Mouse (Mus musculus) G1E (cell line): ENCODE data around the gene Ttc7. TPM values are rescaled to one million over a fixed set of nuclear protein-coding genes. Genes with fewer than 3 reads are reported as not detected.
"Not testable (repeated sequence)": the region's sequence is repeated elsewhere in the genome, so short reads cannot be mapped to it uniquely, and the experiment has no call there.

Experiments
- ATAC-seq: 2 replicates; pipeline ENCODE4 v1.8.0; 2016; ENCODE audit warnings: mild to moderate bottlenecking; ENCODE audit not compliant: insufficient number of reproducible peaks, poor library complexity, low FRiP score, severe bottlenecking; ENCODE audit errors: extremely low read depth
- DNase-seq: peaks from one replicate; pipeline ENCODE4 v3.0.0; 2012; ENCODE audit warnings: low spot score
- H3K27me3 ChIP-seq: 2 replicates; pipeline ENCODE4 v1.6.1; 2012; ENCODE audit warnings: mild to moderate bottlenecking, low read length, inconsistent platforms; ENCODE audit not compliant: insufficient read depth
- H3K36me3 ChIP-seq: replicated peaks from 2 replicates; pipeline ENCODE3; 2012; ENCODE audit warnings: mild to moderate bottlenecking, inconsistent platforms
- H3K4me1 ChIP-seq: 2 replicates; pipeline ENCODE4 v1.6.1; 2012; ENCODE audit warnings: low read depth, low read length, inconsistent platforms, mixed read lengths; ENCODE audit not compliant: insufficient read depth
- H3K4me3 ChIP-seq: 2 replicates; pipeline ENCODE4 v1.5.1; 2012; ENCODE audit warnings: low read depth, mild to moderate bottlenecking, inconsistent platforms, low read length, moderate library complexity, mixed read lengths
- H3K9me3 ChIP-seq: replicated peaks from 2 replicates; pipeline ENCODE4 v1.6.1; 2012; ENCODE audit warnings: inconsistent platforms
- CTCF ChIP-seq: IDR thresholded peaks from 2 replicates; pipeline ENCODE4 v1.5.1; 2012; ENCODE audit warnings: low read depth, low read length, inconsistent platforms, mixed read lengths
- GATA1 ChIP-seq: IDR thresholded peaks from 2 replicates; pipeline ENCODE4 v1.6.1; 2012; ENCODE audit warnings: borderline replicate concordance, low read length, inconsistent platforms, mixed read lengths
- GATA2 ChIP-seq: IDR thresholded peaks from 2 replicates; pipeline ENCODE4 v1.6.1; 2012; ENCODE audit warnings: low read depth, low read length, inconsistent platforms, borderline replicate concordance
- POLR2AphosphoS5 ChIP-seq: IDR thresholded peaks from 2 replicates; pipeline ENCODE4 v1.6.1; 2012; ENCODE audit warnings: low read depth, low read length, inconsistent platforms; ENCODE audit not compliant: insufficient replicate concordance
- TAL1 ChIP-seq: conservative IDR thresholded peaks from 2 replicates; pipeline ENCODE4 v1.6.1; 2012; ENCODE audit warnings: low read depth, low read length, inconsistent platforms, mixed read lengths
- polyA plus RNA-seq: library from polyadenylated mRNA; stranded (reverse); fragments of >175 nt; gene quantifications from 2 replicates; pipeline ENCODE4 v1.2.3, GENCODE M21; 2012
- total RNA-seq, 2 experiments: library from RNA; stranded (forward) in 1 of 2; stranded (reverse) in 1 of 2; fragments of 200-1000 nt in 1 of 2; fragments of >200 nt in 1 of 2; fragmentation: Nextera tagmentation in 1 of 2; gene quantifications; 2 replicates each; pipeline ENCODE4 v1.2.3; 2014 to 2017

Gene Ttc7
- total and polyA plus RNA-seq, 3 experiments: 19.6 to 43.5 (median 34.8) TPM

DNA sequence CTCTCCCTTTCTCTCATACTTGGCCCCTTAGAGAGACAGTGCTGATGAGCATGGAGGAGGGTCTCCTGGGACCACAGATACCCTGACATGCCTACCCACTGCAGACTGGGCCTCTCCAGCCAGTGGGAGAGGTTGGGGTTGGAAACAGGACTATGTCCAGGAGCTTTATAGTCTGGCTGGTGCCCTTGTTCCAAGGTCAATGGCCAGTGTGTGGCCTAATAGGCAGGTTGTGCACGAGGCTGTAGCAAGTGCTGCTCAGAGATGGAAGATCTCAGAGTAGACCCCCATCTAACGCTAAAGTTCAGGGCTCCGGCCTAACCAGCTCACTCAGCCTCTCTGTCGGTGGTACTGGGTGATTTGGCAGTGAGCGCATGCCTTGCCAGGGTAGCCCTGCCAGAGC lies 9.1 kb downstream of the Ttc7 start:
- TF ChIP-seq TAL1 (no peak), GATA1 (no peak), GATA2 (no peak), POLR2AphosphoS5 (no peak), CTCF (no peak)
- ATAC-seq (no peak), DNase-seq (no peak)
- no peak overlapping the region for H3K4me3 ChIP-seq
- H3K27me3 ChIP-seq: no peaks in the 10 kb centered on the region
- peaks cover 12% of the 10 kb centered on the region; the same call in 1 of the 2 replicates for H3K4me1 ChIP-seq
- H3K36me3 ChIP-seq: peaks cover 100% of the 10 kb centered on the region
- H3K9me3 ChIP-seq: no peaks in the 10 kb centered on the region

GRCm38 (mm10) chr17:87293125-87293524 lies 10.4 kb downstream of the Ttc7 start:
- Histone ChIP-seq H3K4me1 (peaks cover 12% of the 10 kb centered on the region; the same call in 1 of the 2 replicates), H3K4me3 (no peak overlapping the region), H3K9me3 (no peaks in the 10 kb centered on the region), H3K36me3 (peaks cover 91% of the 10 kb centered on the region), H3K27me3 (no peaks in the 10 kb centered on the region)
- DNase-seq (no peak), ATAC-seq (no peak)
- TF ChIP-seq GATA1: no peak
- no peak for TF ChIP-seq POLR2AphosphoS5
- TF ChIP-seq CTCF: no peak

DNA sequence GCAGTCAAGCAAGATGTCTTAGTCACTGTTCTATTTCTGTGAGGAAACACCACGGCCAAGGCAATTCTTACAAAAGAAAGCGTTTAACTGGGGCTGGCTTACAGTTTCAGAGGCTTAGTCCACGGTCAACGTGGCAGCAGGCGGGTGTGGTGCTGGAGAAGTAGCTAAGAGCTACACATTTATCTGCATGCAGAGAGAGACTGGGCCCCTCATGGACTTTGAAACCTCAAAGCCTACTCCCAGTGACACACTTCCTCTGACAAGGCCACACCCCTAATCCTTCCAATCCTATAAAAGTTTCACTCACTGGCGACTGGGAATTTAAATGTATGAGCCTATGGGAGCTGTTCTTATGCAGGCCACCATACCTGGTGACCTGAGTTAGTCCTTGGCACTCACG lies 13.1 kb downstream of the Ttc7 start:
- Histone ChIP-seq H3K36me3 (peaks cover 92% of the 10 kb centered on the region), H3K4me1 (peaks cover 21% of the 10 kb centered on the region; the same call in 1 of the 2 replicates)
- no peak for ATAC-seq

GRCm38 (mm10) chr17:87296701-87297100 lies 14.0 kb downstream of the Ttc7 start:
- DNase-seq, H3K4me3 ChIP-seq, H3K27me3 ChIP-seq, H3K9me3 ChIP-seq, ATAC-seq: not testable (repeated sequence)
- Histone ChIP-seq H3K36me3 (peaks cover 89% of the 10 kb centered on the region), H3K4me1 (peaks cover 21% of the 10 kb centered on the region; the same call in 1 of the 2 replicates)

More for the DNA sequence above, 13.1 kb downstream of the Ttc7 start:
- H3K27me3 ChIP-seq: no peaks in the 10 kb centered on the region
- DNase-seq: no peak
- TF ChIP-seq TAL1 (no peak), GATA2 (no peak), CTCF (no peak), POLR2AphosphoS5 (no peak), GATA1 (no peak)
- no peak overlapping the region for H3K4me3 ChIP-seq
- H3K9me3 ChIP-seq: no peaks in the 10 kb centered on the region

- Histone ChIP-seq H3K9me3 (no peaks in the 10 kb centered on the region), H3K36me3 (peaks cover 87% of the 10 kb centered on the region), H3K27me3 (no peaks in the 10 kb centered on the region), H3K4me1 (peaks cover 26% of the 10 kb centered on the region), H3K4me3 (no peak overlapping the region)
- TF ChIP-seq POLR2AphosphoS5: no peak
- no peak for TF ChIP-seq GATA1
- TF ChIP-seq CTCF: no peak
- TF ChIP-seq GATA2: no peak
- TF ChIP-seq TAL1: no peak
- no peak for DNase-seq
- no peak for ATAC-seq
Measured at GRCm38 (mm10) chr17:87298944-87299343, 16.3 kb downstream of the Ttc7 start.

DNA sequence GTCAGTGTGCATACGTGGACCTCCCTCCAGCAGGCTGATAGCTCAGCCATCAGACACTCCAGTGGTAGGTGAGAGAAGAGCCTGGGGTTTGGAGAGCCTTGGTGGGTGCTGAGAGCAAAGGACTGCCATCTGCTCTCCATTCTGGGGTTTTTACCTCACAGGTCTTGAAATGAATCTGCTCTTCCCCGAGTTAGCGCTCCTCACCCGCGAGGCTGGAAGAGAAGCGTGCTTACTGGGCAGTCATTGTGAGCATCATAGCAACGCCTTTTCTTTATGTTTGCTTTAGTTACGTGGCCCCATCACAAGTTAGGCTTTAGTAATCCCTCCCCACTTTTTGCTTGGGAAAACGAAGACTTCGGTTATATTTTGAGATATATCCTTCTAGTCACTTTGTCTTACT lies 17.7 kb downstream of the Ttc7 start:
- H3K36me3 ChIP-seq: peaks cover 87% of the 10 kb centered on the region
- peaks cover 21% of the 10 kb centered on the region for H3K4me1 ChIP-seq
- H3K9me3 ChIP-seq: no peaks in the 10 kb centered on the region
- H3K27me3 ChIP-seq: no peaks in the 10 kb centered on the region
- H3K4me3 ChIP-seq: no peak overlapping the region
- TF ChIP-seq POLR2AphosphoS5: no peak
- TF ChIP-seq CTCF: no peak
- no peak for TF ChIP-seq GATA1
- TF ChIP-seq GATA2: no peak
- no peak for TF ChIP-seq TAL1
- no peak for ATAC-seq
- DNase-seq: no peak

DNA sequence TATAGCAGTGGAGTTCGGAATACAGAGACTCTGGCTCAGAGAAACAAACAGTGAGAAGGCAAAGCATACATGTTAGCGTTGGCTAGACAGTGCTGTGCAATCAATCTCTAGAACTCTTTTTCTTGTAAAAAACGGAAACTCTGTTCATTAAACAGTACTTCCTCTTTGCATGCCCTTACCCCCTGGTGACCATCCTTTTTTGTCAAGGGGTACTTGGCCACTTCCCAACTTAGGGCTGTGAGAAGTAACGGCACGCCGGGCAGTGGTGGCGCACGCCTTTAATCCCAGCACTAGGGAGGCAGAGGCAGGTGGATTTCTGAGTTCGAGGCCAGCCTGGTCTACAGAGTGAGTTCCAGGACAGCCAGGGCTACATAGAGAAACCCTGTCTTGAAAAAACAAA lies 18.9 kb downstream of the Ttc7 start:
- Histone ChIP-seq H3K4me1 (peaks cover 18% of the 10 kb centered on the region), H3K36me3 (peaks cover 83% of the 10 kb centered on the region)
- DNase-seq, H3K4me3 ChIP-seq, ATAC-seq, H3K27me3 ChIP-seq, H3K9me3 ChIP-seq: not testable (repeated sequence)
